Mouse (Mus musculus): Measurements from ENCODE around the gene Ctsz. TPM values are rescaled to one million over a fixed set of nuclear protein-coding genes. Genes with fewer than 3 reads are reported as not detected.

Gene Ctsz
- polyA plus RNA-seq, 1 experiment: 269 TPM

- peaks cover 29% of the 10 kb centered on the region for H3K4me1 ChIP-seq
- H3K9me3 ChIP-seq: no peaks in the 10 kb centered on the region
- H3K36me3 ChIP-seq (replicated peaks; ENCODE audit: low read length): peaks cover 93% of the 10 kb centered on the region
- no peak overlapping the region for H3K4me3 ChIP-seq (replicated peaks)
- TF ChIP-seq FLI1 (IDR thresholded peaks at IDR 0.05; ENCODE audit: low read length): no peak
- no peak for TF ChIP-seq GATA1 (IDR thresholded peaks at IDR 0.05; ENCODE audit: borderline replicate concordance, low read length)
- no peaks in the 10 kb centered on the region for H3K27me3 ChIP-seq (replicated peaks)
Observed at GRCm38 (mm10) chr2:174428996-174429591, 9.7 kb downstream of the Ctsz start.

- H3K36me3 ChIP-seq (replicated peaks; ENCODE audit: low read length): peaks cover 94% of the 10 kb centered on the region
Observed at GRCm38 (mm10) chr2:174428076-174428835, 10.6 kb downstream of the Ctsz start.

GRCm38 (mm10) chr2:174426856-174427255, 12.0 kb downstream of the Ctsz start:
- no peaks in the 10 kb centered on the region for H3K27me3 ChIP-seq (replicated peaks)

More at GRCm38 (mm10) chr2:174428076-174428835, 10.6 kb downstream of the Ctsz start:
- Histone ChIP-seq H3K9me3 (no peaks in the 10 kb centered on the region), H3K27me3 (replicated peaks) (no peaks in the 10 kb centered on the region), H3K4me1 (peaks cover 22% of the 10 kb centered on the region), H3K4me3 (replicated peaks) (no peak overlapping the region)
- TF ChIP-seq GATA1 (IDR thresholded peaks at IDR 0.05; ENCODE audit: borderline replicate concordance, low read length): no peak

GRCm38 (mm10) chr2:174424301-174425085, 14.3 kb downstream of the Ctsz start:
- peaks cover 4% of the 10 kb centered on the region; the same call in 1 of the 2 replicates for H3K4me1 ChIP-seq
- peaks cover 100% of the 10 kb centered on the region for H3K36me3 ChIP-seq (replicated peaks; ENCODE audit: low read length)
- H3K4me3 ChIP-seq (replicated peaks): no peak overlapping the region
- H3K27me3 ChIP-seq (replicated peaks): no peaks in the 10 kb centered on the region
- TF ChIP-seq GATA1 (IDR thresholded peaks at IDR 0.05; ENCODE audit: borderline replicate concordance, low read length) (no peak), FLI1 (IDR thresholded peaks at IDR 0.05; ENCODE audit: low read length) (no peak)
- H3K9me3 ChIP-seq: no peaks in the 10 kb centered on the region

More at GRCm38 (mm10) chr2:174426856-174427255, 12.0 kb downstream of the Ctsz start:
- H3K4me3 ChIP-seq (replicated peaks): peak overlapping the region; percentile 42
- peaks cover 96% of the 10 kb centered on the region for H3K36me3 ChIP-seq (replicated peaks; ENCODE audit: low read length)
- no peaks in the 10 kb centered on the region for H3K9me3 ChIP-seq
- H3K4me1 ChIP-seq: peaks cover 16% of the 10 kb centered on the region
- no peak for TF ChIP-seq GATA1 (IDR thresholded peaks at IDR 0.05; ENCODE audit: borderline replicate concordance, low read length)
- TF ChIP-seq FLI1 (IDR thresholded peaks at IDR 0.05; ENCODE audit: low read length): no peak

- Histone ChIP-seq H3K36me3 (replicated peaks; ENCODE audit: low read length) (peaks cover 88% of the 10 kb centered on the region), H3K4me3 (replicated peaks) (no peak overlapping the region), H3K27me3 (replicated peaks) (no peaks in the 10 kb centered on the region), H3K4me1 (peaks cover 27% of the 10 kb centered on the region), H3K9me3 (no peaks in the 10 kb centered on the region)
- TF ChIP-seq GATA1 (IDR thresholded peaks at IDR 0.05; ENCODE audit: borderline replicate concordance, low read length) (no peak), FLI1 (IDR thresholded peaks at IDR 0.05; ENCODE audit: low read length) (no peak)
Observed at GRCm38 (mm10) chr2:174421107-174421506, 17.7 kb downstream of the Ctsz start.

- Histone ChIP-seq H3K4me1 (peaks cover 45% of the 10 kb centered on the region), H3K9me3 (no peaks in the 10 kb centered on the region), H3K4me3 (replicated peaks) (peak within 1 kb of the TSS; percentile 98), H3K36me3 (replicated peaks; ENCODE audit: low read length) (peaks cover 35% of the 10 kb centered on the region), H3K27me3 (replicated peaks) (no peaks in the 10 kb centered on the region)
- no peak for TF ChIP-seq FLI1 (IDR thresholded peaks at IDR 0.05; ENCODE audit: low read length)
- no peak for TF ChIP-seq GATA1 (IDR thresholded peaks at IDR 0.05; ENCODE audit: borderline replicate concordance, low read length)
Observed at GRCm38 (mm10) chr2:174415731-174416310, 23.0 kb downstream of the Ctsz start, which contains the start of gene Nelfcd. Gene Nelfcd (plus strand): TSS chr2:174415804.

GRCm38 (mm10) chr2:174415001-174415730, 23.7 kb downstream of the Ctsz start:
- no peaks in the 10 kb centered on the region for H3K27me3 ChIP-seq (replicated peaks)
- peak overlapping the region; percentile 98 for H3K4me3 ChIP-seq (replicated peaks)
- no peaks in the 10 kb centered on the region for H3K9me3 ChIP-seq
- H3K36me3 ChIP-seq (replicated peaks; ENCODE audit: low read length): peaks cover 28% of the 10 kb centered on the region
- no peak for TF ChIP-seq GATA1 (IDR thresholded peaks at IDR 0.05; ENCODE audit: borderline replicate concordance, low read length)
- TF ChIP-seq FLI1 (IDR thresholded peaks at IDR 0.05; ENCODE audit: low read length): no peak
- H3K4me1 ChIP-seq: peaks cover 45% of the 10 kb centered on the region

GRCm38 (mm10) chr2:174413127-174413526, 25.7 kb downstream of the Ctsz start:
- Histone ChIP-seq H3K36me3 (replicated peaks; ENCODE audit: low read length) (peaks cover 10% of the 10 kb centered on the region), H3K4me1 (peaks cover 39% of the 10 kb centered on the region), H3K9me3 (no peaks in the 10 kb centered on the region), H3K4me3 (replicated peaks) (no peak overlapping the region), H3K27me3 (replicated peaks) (peaks cover 2% of the 10 kb centered on the region)
- TF ChIP-seq GATA1 (IDR thresholded peaks at IDR 0.05; ENCODE audit: borderline replicate concordance, low read length) (no peak), FLI1 (IDR thresholded peaks at IDR 0.05; ENCODE audit: low read length) (no peak)

- no peaks in the 10 kb centered on the region for H3K9me3 ChIP-seq
- peaks cover 20% of the 10 kb centered on the region for H3K4me1 ChIP-seq
- H3K27me3 ChIP-seq (replicated peaks): peaks cover 5% of the 10 kb centered on the region
- H3K36me3 ChIP-seq (replicated peaks; ENCODE audit: low read length): no peaks in the 10 kb centered on the region
- H3K4me3 ChIP-seq (replicated peaks): no peak overlapping the region
- TF ChIP-seq FLI1 (IDR thresholded peaks at IDR 0.05; ENCODE audit: low read length) (no peak), GATA1 (IDR thresholded peaks at IDR 0.05; ENCODE audit: borderline replicate concordance, low read length) (no peak)
Observed at GRCm38 (mm10) chr2:174410222-174410621, 28.6 kb downstream of the Ctsz start.

Data from megakaryocyte, embryonic 14.5 days (primary cell).